Mouse (Mus musculus) frontal cortex, postnatal 10 days (tissue): ENCODE data around the gene Sema6d.
A peak's percentile ranks its signal among the peaks of the same experiment; 100 is the strongest.

Experiments
- DNase-seq, 2 experiments: peaks; one replicate each; pipeline ENCODE4 v3.0.0; 2022; ENCODE audit warnings: low spot score in 2 of 2, mixed read lengths in 1 of 2

Sema6d gene

DNA sequence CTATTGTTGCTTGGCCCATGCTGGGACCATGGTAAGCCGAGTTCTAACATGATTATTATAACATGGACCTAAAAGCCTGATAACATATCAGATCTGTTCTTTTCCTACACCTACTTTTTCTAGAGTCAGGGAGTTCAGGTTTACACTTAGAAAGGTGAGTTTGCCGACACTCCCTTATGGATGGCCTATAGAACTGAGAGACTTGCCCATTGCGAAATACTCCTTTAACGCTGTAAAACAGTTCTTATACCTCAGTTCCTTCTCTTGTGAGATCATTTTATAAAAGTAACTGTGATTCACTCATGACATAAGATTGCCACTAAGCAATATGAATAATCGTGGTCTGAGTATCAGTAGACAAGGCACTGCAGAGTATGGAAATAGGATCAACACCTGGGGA, 307.5 kb downstream of the Sema6d start:
- no peak for DNase-seq

GRCm38 (mm10) chr2:124399611-124400010, 309.8 kb downstream of the Sema6d start:
- no peak for DNase-seq

- peak in 1 of 2 experiments; percentile 17 for DNase-seq
Observed at GRCm38 (mm10) chr2:124401727-124402380, 312.1 kb downstream of the Sema6d start.

DNA sequence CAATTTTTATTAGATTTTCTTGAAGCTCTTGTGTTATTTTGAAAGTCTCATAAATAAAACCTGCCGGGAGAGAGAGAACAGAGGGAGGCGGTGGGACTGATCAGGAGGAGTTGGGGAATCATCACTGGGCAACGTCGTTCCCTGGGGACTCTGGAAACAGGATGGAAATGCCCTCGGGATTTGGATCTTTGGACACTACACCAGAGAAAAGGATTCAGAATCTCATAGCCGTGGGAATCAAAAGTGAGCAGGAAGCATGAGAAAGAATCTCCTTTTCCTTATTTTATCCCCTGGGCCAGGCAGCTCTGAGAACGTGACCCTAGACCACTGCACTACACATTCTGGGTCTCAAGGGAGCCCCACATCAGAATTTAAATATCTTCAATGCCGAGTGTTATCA, 313.8 kb downstream of the Sema6d start:
- DNase-seq: no peak

DNA sequence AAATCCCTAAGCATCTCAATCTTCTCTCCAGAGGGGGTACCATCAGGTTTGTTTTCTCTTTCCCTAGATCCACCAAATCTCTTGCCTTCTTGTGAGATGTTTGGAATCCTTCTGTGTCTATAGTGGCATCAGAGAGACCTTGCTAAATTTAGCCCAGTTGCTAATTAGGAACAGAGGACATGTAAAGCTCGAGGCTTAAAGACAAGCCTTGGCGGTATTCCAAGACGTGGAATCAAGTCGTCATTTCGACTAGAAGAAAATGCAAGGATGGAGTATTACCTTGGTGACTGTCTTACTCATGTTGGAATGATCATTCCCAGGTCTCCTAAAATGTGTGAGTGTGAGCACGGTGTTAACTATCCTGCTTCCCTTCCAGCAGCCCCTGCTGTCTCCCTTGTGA, 314.2 kb downstream of the Sema6d start:
- no peak for DNase-seq

DNA sequence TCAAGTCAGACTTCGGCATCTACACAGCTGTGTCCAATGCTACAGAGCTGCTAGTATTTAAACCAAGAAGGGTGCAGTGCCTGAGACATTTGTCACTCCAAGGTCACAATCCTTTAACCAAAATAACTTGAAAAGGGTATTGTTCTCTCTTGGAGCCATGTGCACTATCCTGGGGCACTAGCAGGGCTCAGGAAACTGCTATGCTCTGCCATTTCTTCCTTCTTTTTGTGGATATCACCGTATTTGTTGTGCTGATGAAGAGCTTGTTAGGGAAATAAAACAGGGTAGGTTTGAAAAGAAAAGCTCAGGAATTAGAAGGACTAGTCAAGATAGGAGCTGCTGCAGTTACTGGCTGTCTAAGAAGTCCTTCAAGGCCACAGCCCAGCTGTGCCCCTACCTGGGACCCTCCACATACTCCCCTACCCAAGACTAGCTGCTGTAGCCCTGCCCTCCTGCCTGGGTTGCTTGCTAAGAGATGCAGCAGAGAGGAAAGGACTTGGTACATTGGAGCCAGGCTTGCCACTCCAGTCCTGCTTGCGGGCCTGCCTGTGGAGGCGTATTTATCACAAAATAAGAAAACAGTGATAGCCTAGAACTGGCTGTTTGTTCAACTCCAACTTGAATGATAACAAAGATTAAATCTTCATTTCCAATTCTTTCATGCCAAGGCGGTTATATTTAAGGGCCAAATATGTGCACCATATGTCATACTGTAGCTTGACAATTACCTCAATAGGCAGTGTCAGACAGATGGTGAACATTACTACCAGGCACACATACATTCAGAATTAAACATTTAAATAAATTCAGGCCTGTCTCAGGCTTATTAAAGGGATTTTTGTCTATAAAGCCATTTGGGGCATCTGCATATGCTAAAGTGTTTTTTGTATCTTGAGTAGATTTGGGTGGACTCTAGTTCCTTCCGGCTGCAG, 315.1 kb downstream of the Sema6d start:
- DNase-seq: no peak

- DNase-seq: no peak
Observed at GRCm38 (mm10) chr2:124408956-124409355, 319.2 kb downstream of the Sema6d start.

DNA sequence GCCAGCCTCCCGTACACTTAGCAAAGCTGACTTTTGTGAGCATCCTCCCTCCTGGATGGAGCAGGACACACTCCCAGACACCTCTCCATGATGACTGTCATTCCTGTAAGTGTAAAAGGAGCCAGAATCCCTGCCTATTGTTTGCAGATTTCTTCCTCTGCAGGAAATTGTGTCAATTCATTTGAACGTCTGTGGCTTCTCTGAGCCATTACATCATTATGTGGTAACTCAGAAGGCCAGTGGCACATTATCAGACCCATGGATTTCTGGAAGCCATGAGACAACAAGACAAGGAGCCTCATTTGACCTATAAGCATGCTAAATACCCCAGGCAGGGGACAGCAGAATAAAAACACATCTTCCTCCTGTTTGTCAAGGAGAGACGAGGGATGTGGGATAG, 327.0 kb downstream of the Sema6d start:
- DNase-seq: no peak

GRCm38 (mm10) chr2:124418319-124418718, 328.6 kb downstream of the Sema6d start:
- DNase-seq: no peak

GRCm38 (mm10) chr2:124420170-124420825, 330.5 kb downstream of the Sema6d start:
- DNase-seq: no peak

DNA sequence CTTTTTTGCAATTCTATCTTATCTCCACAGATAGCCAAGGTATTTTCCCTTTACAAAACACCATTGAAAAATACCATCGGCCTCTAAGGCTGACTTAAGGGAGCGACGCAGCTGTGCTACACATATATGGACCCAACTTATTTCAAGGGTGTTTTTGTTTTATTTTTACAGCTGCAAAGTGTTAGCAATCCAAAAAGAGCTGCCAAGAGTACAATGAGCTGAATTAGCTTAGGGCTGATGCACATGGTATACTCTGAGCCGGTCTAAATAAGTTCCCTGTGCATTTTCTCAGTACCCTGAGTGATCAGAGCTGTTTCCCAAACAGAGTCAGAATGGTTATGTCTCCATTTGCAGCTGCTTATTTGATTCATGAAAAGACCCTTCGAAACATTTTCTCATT, 340.0 kb downstream of the Sema6d start:
- no peak for DNase-seq

DNA sequence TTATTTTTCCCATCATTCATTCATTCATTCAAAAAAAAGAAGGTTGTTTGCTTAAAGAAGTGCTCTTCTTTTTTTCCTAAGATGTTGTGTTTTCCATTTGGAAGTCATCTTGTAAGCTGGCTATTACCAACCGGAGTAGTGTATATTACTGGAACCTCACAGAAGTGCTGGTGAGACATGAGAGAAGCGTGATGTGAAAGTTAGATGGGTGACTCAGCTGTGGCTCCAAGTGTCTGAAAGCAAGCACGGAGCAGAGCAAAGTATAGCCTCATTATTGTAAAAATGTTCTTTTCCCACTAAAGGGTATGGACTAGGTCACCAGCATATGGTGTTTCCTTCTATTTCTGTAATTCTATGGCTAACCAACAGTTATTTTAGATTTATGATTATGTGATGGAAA, 340.9 kb downstream of the Sema6d start:
- no peak for DNase-seq

DNA sequence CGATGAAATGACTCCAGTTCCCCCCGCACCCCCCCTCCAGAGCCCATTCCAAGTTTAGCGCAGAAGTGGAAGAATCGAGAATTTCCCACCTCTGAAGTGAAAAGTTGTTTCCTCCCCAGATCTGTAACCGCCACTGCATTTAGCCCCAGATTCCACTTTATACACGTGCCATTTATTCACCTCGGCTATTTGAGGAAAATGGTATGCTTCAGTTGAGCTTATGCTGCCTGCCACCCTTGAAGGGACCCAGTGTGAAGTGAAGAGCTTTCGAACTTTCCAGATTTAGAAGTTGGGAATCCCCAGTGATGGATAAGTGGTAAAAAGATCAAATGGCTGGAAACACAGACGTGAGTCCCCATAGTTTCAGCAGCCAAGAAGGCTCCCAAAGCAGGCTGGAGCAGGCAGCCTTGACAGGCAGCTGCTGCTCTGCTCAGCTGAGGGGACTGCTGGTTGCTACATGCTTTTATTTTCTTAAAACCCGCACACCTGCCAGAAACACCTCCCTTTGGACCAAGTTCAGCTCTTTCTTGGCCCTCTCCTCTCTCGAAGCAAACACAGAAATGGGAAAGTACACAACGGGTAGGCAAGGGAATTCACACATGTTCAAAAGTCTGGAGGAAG, 345.7 kb downstream of the Sema6d start:
- DNase-seq: no peak

DNA sequence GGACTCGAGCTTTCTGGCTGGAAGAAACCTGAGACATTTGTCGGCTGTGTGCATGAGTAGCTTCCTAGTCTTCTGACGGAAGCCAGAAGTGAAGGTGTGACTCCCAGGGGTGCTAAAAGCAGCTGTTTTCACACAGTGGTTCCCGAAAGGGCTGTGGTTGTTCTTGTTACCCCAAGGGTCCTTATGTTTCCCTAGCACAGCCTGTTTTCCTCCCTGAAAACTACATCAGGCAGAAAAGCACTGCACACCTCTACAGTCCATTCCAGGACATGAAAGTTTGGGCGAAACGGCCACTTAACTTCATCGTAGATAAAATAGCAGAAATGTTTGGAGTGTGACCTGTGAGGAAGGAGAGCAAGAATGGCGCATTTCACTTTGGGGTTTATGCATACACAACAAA, 346.9 kb downstream of the Sema6d start:
- DNase-seq: no peak

GRCm38 (mm10) chr2:124444199-124444598, 354.4 kb downstream of the Sema6d start:
- no peak for DNase-seq

DNA sequence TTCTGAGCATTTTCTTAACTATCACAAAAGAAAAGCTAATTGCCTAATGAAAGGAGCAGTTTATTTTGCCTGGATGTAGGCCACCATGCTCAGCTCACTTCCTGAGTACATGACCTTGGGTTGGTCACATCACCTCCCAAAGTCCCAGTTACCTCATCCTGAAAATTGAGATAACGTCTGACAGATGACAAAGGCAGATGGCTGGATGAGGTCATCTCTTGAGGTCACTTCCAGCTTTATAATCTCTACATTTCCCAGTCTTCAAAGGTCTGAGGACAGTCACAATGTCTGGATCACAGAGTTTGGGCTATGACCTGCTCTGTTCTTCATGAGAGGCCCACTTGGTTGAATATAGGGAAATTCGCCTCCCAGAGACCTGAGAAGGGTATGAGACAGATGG, 366.1 kb downstream of the Sema6d start:
- DNase-seq: no peak

- no peak for DNase-seq
Observed at GRCm38 (mm10) chr2:124456999-124457398, 367.2 kb downstream of the Sema6d start.

GRCm38 (mm10) chr2:124458028-124458427, 368.3 kb downstream of the Sema6d start:
- DNase-seq: no peak

- no peak for DNase-seq
Observed at GRCm38 (mm10) chr2:124460956-124461355, 371.2 kb downstream of the Sema6d start.

GRCm38 (mm10) chr2:124461378-124461851, 371.6 kb downstream of the Sema6d start:
- no peak for DNase-seq

DNA sequence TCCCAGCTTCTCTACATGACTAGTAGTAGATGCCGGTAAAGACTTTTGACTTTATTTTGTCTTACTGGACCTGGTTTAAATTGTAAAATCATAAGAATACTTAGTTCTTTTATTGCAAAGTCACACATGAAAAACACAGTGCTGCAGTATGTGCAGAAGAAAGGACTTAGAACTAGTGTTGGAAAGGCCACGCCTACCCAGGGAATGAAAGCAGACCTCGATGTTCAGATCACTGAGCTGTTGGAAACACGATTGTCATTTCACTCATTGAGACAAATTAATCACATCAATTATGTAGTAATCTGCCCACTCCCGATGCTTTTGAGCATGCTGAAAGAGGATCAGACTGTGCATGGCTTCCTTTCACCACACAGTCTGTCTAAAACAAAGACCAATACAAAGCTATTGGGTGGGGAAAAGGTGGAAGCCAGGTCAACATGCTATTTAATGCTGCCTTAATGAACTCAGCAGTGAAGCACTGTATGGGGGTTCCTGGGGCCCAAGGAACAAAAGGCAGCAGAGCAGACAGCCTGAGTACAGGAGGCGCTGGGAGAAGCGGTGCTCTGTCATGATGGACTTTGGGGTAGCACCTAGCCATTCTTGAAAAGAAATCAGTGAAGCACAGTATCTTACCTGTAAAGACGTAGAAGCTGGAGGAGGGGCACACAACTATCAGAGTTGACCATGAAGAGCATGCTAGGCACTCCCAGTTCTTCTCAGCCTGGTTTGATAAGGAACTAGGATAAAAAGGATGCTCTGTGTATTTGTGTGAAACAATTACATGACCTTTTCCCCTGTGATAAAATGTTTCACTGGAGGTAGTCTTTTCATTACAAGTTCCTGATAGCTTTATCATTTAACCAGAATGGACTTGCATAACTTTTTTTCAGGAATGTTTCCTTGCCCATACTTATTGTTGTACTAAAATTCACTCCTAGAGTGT, 375.5 kb downstream of the Sema6d start:
- DNase-seq: no peak
